Mouse (Mus musculus): Measurements from ENCODE around the gene Sv2c.

DNA sequence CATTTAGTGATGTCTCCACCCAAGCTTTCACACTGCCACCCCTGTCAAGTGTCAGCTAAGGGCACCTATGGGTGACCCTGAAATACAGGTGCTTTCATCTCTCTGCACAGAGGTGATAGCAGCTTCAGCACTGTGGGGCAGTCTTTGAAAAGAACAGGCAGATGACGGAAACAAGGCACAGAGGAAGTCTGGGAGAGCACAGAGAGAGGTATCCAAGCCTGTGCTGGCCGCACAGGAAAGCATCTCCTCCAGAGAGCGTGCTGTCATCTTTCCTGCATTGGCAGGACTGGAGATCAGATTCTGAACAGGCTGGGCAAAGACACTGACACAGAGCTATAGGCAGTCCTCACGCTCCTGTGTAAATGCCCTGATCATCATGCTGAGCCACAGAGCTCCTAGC lies 41.4 kb downstream of the Sv2c start:
- TF ChIP-seq CTCF (IDR thresholded peaks at IDR 0.05; ENCODE audit: low read depth) (no peak), EP300 (IDR thresholded peaks at IDR 0.05; ENCODE audit: low read depth) (no peak)
